In the genomic region with DNA sequence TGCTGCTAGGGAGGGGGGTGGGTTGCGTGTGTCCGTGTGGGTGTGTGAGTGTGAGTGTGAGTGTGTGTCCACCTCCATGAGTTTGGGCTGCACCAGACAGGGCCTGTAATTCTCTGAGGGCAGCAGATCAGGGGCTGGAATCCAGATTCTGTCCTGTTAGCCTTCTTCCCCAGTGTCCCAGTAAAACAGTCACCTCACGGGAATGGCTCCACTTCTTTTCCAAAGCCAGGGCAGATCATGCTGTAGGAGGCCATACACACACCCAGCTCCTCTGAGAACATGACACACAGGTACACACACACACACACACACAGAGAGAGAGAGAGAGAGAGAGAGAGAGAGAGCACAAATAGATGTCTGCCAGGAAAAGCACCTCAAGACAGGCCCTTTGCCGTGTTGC, we compare ENCODE assay signal across 11 mouse cellular contexts. TPM values are rescaled to one million over a fixed set of nuclear protein-coding genes. Genes with fewer than 3 reads are reported as not detected.
DNase-seq lines count a peak whose midpoint lies in the region; ATAC-seq lines count a peak whose summit lies in the region.
"Had no signal": no experiment of that assay in that cellular context is flagged by ENCODE, and none has a peak within 500 bp of the region (broad histone marks: within the 10 kb centered on the region; RNA-seq: fewer than 3 reads in every experiment).

No protein-coding gene starts in this region.

- peak overlapping the region; percentile 91 for H3K4me2 ChIP-seq in kidney, embryonic 15.5 days
- peak overlapping the region; percentile 95 for H3K4me2 ChIP-seq in embryonic facial prominence, embryonic 12.5 days (replicated peaks)
- H3K4me2 ChIP-seq in hindbrain, embryonic 15.5 days, result peak overlapping the region; percentile 82
- peak overlapping the region; percentile 96 for H3K4me2 ChIP-seq in midbrain, embryonic 15.5 days

- no peak overlapping the region for H3K27ac ChIP-seq in kidney, embryonic 15.5 days
- H3K27ac ChIP-seq in embryonic facial prominence, embryonic 12.5 days, result no peak overlapping the region
- peak overlapping the region; percentile 83; the same call in 1 of the 2 replicates for H3K27ac ChIP-seq in hindbrain, embryonic 15.5 days (replicated peaks)
- no peak overlapping the region for H3K27ac ChIP-seq in midbrain, embryonic 15.5 days

- no peak overlapping the region for H3K9ac ChIP-seq in kidney, embryonic 15.5 days
- no peak overlapping the region for H3K9ac ChIP-seq in embryonic facial prominence, embryonic 12.5 days
- H3K9ac ChIP-seq in hindbrain, embryonic 15.5 days, result peak overlapping the region; percentile 72
- peak overlapping the region; percentile 78 for H3K9ac ChIP-seq in midbrain, embryonic 15.5 days

- peaks cover 27% of the 10 kb centered on the region for H3K4me1 ChIP-seq in kidney, embryonic 15.5 days
- peaks cover 14% of the 10 kb centered on the region for H3K4me1 ChIP-seq in embryonic facial prominence, embryonic 12.5 days
- peaks cover 61% of the 10 kb centered on the region for H3K4me1 ChIP-seq in hindbrain, embryonic 15.5 days (replicated peaks)
- peaks cover 31% of the 10 kb centered on the region for H3K4me1 ChIP-seq in midbrain, embryonic 15.5 days

- H3K4me3 ChIP-seq in kidney, embryonic 15.5 days (replicated peaks), result peak overlapping the region; percentile 47
- H3K4me3 ChIP-seq in embryonic facial prominence, embryonic 12.5 days, result peak overlapping the region; percentile 40
- H3K4me3 ChIP-seq in hindbrain, embryonic 15.5 days, result peak overlapping the region; percentile 66
- H3K4me3 ChIP-seq in midbrain, embryonic 15.5 days, result peak overlapping the region; percentile 63

- H3K27me3 ChIP-seq in kidney, embryonic 15.5 days, result peaks cover 71% of the 10 kb centered on the region
- peaks cover 66% of the 10 kb centered on the region for H3K27me3 ChIP-seq in embryonic facial prominence, embryonic 12.5 days
- H3K27me3 ChIP-seq in hindbrain, embryonic 15.5 days, result peaks cover 10% of the 10 kb centered on the region; the same call in 1 of the 2 replicates
- H3K27me3 ChIP-seq in midbrain, embryonic 15.5 days (replicated peaks), result peaks cover 25% of the 10 kb centered on the region; the same call in 1 of the 2 replicates

- ATAC-seq in kidney, embryonic 15.5 days (replicated peaks; ENCODE audit: low FRiP score), result no peak
- no peak for ATAC-seq in embryonic facial prominence, embryonic 12.5 days (ENCODE audit: insufficient number of reproducible peaks, insufficient read depth, low FRiP score, low TSS enrichment)
- ATAC-seq in hindbrain, embryonic 15.5 days (ENCODE audit: low FRiP score, low read depth), result no peak
- ATAC-seq in midbrain, embryonic 15.5 days (replicated peaks), result no peak

- no peaks in the 10 kb centered on the region for H3K9me3 ChIP-seq in kidney, embryonic 15.5 days (replicated peaks)
- H3K9me3 ChIP-seq in embryonic facial prominence, embryonic 12.5 days, result no peaks in the 10 kb centered on the region
- H3K9me3 ChIP-seq in hindbrain, embryonic 15.5 days, result no peaks in the 10 kb centered on the region
- no peaks in the 10 kb centered on the region for H3K9me3 ChIP-seq in midbrain, embryonic 15.5 days

- no peak for DNase-seq in kidney, postnatal 25 days
- DNase-seq in spleen, postnatal 4 days (ENCODE audit: low spot score in 2 of 2), result no peak
- no peak for DNase-seq in gastrocnemius, postnatal 4 days (ENCODE audit: low spot score in 2 of 2)
- DNase-seq in ovary, adult 18-20 months (ENCODE audit: low spot score), result no peak

- 51% methylated on average over 4 of the region's 4 CpGs for WGBS in kidney, embryonic 15.5 days
- 39% methylated on average over 4 of the region's 4 CpGs for WGBS in embryonic facial prominence, embryonic 12.5 days
- WGBS in hindbrain, embryonic 15.5 days, result 46% methylated on average over 4 of the region's 4 CpGs
- 40% methylated on average over 4 of the region's 4 CpGs for WGBS in midbrain, embryonic 15.5 days

- H3K36me3 ChIP-seq in kidney, embryonic 15.5 days, result no peaks in the 10 kb centered on the region
- no peaks in the 10 kb centered on the region for H3K36me3 ChIP-seq in embryonic facial prominence, embryonic 12.5 days
- no peaks in the 10 kb centered on the region for H3K36me3 ChIP-seq in hindbrain, embryonic 15.5 days
- no peaks in the 10 kb centered on the region for H3K36me3 ChIP-seq in midbrain, embryonic 15.5 days (replicated peaks)

RNA-seq across cellular contexts. Expression of a gene that starts 1.1 kb away (rescaled TPM):
- 2.7 and 8.0 TPM in 2 replicates for polyA plus RNA-seq in kidney, embryonic 15.5 days (2015; fragmentation: Nextera tagmentation; extraction: Ambion mirVana)
- 0.87 and 1.1 TPM in 2 replicates for polyA plus RNA-seq in embryonic facial prominence, embryonic 12.5 days (2016; fragmentation: Nextera tagmentation; extraction: Ambion mirVana)
- 11.7 and 12.8 TPM in 2 replicates for polyA plus RNA-seq in hindbrain, embryonic 15.5 days (2015; fragmentation: Nextera tagmentation; extraction: Ambion mirVana)
- 6.7 and 7.4 TPM in 2 replicates for polyA plus RNA-seq in midbrain, embryonic 15.5 days (2015; fragmentation: Nextera tagmentation; extraction: Ambion mirVana)
- total RNA-seq in gastrocnemius, postnatal 4 days (2021), result 1 to 10 TPM; 2.1 to 3.3 TPM
- total RNA-seq: megakaryocyte progenitor cell, adult 5-6 weeks; MEL had no signal

RNA-seq across cellular contexts. Expression of a gene that starts 43.4 kb away (rescaled TPM):
- not detected in 2 replicates for polyA plus RNA-seq in kidney, embryonic 15.5 days (2015; fragmentation: Nextera tagmentation; extraction: Ambion mirVana)
- polyA plus RNA-seq in embryonic facial prominence, embryonic 12.5 days (2016; fragmentation: Nextera tagmentation; extraction: Ambion mirVana), result not detected in 2 replicates
- polyA plus RNA-seq in hindbrain, embryonic 15.5 days (2015; fragmentation: Nextera tagmentation; extraction: Ambion mirVana), result not detected in 2 replicates
- polyA plus RNA-seq in midbrain, embryonic 15.5 days (2015; fragmentation: Nextera tagmentation; extraction: Ambion mirVana), result not detected in 2 replicates
- not detected for total RNA-seq in gastrocnemius, postnatal 4 days (2021)
- total RNA-seq: hematopoietic stem cell, adult 5-6 weeks; megakaryocyte progenitor cell, adult 5-6 weeks; MEL had no signal

RNA-seq across cellular contexts. Expression of a gene that starts 58.7 kb away (rescaled TPM):
- 25.7 and 27.1 TPM in 2 replicates for polyA plus RNA-seq in kidney, embryonic 15.5 days (2015; fragmentation: Nextera tagmentation; extraction: Ambion mirVana)
- polyA plus RNA-seq in embryonic facial prominence, embryonic 12.5 days (2016; fragmentation: Nextera tagmentation; extraction: Ambion mirVana), result 24.4 and 24.7 TPM in 2 replicates
- polyA plus RNA-seq in hindbrain, embryonic 15.5 days (2015; fragmentation: Nextera tagmentation; extraction: Ambion mirVana), result 35.1 TPM in 2 replicates
- polyA plus RNA-seq in midbrain, embryonic 15.5 days (2015; fragmentation: Nextera tagmentation; extraction: Ambion mirVana), result 33.0 and 33.1 TPM in 2 replicates
- total RNA-seq in gastrocnemius, postnatal 4 days (2021), result 10 to 100 TPM; 15.6 to 15.9 TPM

Comparison
In these comparisons a context has a peak if more than half of its experiments do, and no peak if none do; other contexts are left out.
1. H3K9ac ChIP-seq: peak in hindbrain, embryonic 15.5 days (single experiment) and midbrain, embryonic 15.5 days (single experiment); none in kidney, embryonic 15.5 days (single experiment) and embryonic facial prominence, embryonic 12.5 days (single experiment).
2. Peak in every context shown above with its lines, with median percentiles within 50 percentile points of each other: H3K4me2 ChIP-seq and H3K4me3 ChIP-seq.